Mouse (Mus musculus) mouse embryonic stem cell (cell line): ENCODE results near the gene Ipo9.

Experiments used
- in situ Hi-C, 2 experiments: fragments of 300-500 bp; cut with MboI; formaldehyde crosslinking; loops; 1 replicate in 1 of 2; 3 replicates in 1 of 2; pipeline ENCODE4 v1.14.3; 2019 to 2020; ENCODE audit warnings: low sequenced_read_pairs in 2 of 2, low pct_unique_long_range_greater_than_20kb in 1 of 2, mixed read lengths in 1 of 2; ENCODE audit not compliant: unreplicated experiment in 1 of 2

The Ipo9 gene

DNA sequence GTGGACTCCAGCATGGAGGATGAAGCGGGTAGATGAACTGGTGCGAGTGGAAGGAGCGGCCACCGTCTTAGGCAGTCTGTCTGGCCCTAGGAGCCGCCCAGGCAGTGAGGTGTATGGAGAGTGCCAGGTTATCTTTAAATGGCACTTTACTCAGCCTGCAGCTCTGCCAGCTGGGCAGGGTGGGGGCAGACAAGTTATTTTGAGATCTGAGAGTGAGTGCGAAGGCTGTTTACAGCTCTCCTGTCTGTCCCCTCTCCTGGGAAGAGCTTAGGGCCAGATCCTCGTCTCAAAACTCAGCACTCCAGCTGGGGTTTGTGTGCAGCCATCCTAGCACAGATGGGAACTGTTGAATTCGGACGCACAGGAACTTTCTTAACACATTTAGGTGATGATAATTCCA is 51.7 kb downstream of the Ipo9 start:
- in situ Hi-C loops, result no loop called here

DNA sequence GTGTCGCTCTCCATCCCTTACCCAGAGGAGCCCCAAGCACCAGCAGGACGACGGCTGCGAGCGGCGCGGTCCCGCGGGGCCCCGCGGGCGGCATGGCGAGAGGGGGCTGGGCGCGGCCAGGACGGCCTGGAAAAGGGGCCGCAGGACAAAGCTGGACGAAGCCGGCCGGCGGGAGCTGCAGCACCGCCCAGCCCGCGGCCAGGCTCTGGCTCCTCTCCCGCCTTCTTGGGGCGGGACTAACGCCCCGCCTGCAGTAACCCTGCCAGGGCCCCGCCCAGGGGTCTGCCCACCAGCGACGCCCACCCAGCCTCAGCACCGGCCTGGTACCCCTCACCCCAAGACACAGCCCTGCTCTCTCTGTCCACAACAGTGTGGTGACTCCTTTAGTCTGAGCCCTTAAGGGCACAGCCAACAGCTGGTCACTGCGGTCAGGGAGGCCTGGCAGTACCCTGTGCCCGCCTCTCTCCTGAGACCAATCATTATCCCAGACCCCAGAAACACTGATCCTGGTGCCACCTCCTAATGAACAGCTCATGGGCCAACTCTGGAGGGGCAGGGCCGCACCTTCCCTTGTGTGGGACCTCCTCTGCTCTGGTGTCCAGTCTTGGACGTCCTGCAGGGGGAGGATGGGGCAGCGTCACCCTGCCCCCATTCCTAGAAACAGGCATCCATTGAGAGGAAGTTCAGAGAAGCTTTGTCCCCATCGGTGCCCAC is 55.3 kb downstream of the Ipo9 start, which contains the start of gene Shisa4:
Gene Shisa4, minus strand, starts transcription at position 370 of the 714 bp plus-strand sequence.
- in situ Hi-C loops, result no loop called here

DNA sequence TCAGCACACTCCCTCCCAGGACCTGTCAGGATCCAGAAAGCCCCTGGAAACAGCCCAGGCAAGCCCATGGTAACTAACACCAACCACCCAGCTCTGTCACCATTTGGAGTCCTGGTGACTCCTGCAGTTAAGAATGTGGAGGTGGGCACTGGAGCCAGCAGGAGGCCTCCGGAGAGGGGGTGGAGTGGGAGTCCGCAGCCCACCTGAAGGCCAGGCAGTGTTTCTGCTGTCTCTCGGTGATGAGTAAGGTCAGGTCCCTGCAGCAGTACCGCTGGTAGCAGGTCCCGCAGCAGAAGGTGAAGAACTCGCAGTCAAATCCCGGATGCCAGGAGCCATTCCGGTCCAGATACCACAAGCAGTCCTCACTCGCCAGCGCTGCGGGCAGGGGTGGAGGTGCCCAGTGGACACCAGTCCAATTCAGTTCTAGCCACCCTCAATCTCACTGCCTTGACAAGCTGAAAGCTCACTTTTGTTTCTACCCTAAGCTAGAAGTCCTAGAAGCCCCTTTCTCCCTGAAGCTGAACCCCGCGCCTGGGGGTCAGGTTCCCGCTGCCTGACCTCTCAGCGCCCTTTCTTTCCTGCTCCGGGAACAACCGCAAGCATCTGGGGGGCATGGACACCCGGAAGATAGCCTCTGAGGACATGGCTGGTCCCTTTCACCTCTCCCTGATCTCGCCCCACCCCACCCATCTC is 56.0 kb downstream of the Ipo9 start:
- in situ Hi-C loops, result no loop called here

DNA sequence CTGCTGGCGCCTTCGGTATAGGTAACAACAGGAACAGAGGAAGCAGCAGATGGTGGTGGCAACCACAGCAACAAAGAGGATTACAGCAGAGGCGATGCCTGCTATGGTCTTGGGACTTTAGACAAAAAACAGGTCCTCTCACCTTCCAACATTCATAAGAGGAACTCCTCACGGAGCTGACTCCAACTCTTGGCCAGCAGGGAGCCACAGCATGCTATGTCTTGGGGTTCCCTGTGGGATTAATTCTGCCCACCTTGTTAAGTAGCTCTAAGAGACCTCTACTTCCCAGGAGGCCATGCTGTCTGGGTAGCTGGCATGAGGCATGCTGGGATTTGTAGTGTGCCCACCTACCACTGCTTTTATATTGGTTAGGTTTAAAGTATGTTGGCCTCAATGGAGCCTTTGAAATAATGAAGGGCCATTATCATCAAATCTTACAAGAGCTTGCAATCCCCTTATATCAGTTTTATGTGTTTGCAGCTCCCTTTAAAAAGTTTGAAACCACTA is 57.1 kb downstream of the Ipo9 start:
- in situ Hi-C loops, result no loop called here

DNA sequence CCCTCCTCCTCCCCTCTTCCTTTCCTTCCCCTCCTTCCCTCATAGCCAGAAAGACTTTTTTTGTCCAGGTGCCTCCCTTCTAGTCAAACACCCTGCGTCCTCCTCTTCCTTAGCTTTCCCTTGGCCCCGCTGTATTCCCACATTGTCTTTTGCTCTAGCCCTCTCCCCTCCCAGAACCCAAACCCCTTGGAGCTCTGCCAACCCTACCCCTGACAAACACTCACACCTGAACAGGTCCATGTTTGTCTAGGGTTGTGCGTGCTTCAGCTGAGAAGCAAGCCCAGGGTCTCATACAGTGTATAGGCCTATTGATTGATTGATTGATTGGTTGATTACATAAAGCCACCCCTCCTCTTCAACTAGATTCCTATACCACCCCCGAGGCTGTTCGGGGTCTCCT is 60.9 kb downstream of the Ipo9 start:
- in situ Hi-C loops, result loop anchor here (5.0 to 10.0 kb wide), 4 partner anchors 95 to 215 kb away; no protein-coding TSS in a partner anchor

DNA sequence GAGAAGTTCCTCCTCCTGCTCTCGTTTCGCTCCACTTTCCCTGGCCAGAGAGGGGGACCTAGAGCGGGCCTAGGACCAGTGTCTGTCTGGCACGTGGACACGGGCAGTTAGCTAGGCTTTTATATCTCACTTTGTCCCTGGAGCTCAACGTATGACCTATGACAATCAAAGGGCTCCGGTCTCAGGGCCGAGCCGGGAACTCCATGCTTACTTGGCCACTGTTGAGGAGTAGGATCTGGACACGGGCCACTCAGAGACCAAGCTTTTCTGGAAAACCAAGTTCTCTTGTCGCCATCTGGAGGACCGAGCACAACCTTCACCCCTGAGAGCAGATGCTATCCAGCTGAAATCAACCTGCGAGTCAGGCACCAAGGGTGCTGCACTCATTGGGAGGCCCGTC is 61.3 kb downstream of the Ipo9 start:
- in situ Hi-C loops, result loop anchor here (5.0 to 10.0 kb wide), 4 partner anchors 94 to 214 kb away; no protein-coding TSS in a partner anchor

DNA sequence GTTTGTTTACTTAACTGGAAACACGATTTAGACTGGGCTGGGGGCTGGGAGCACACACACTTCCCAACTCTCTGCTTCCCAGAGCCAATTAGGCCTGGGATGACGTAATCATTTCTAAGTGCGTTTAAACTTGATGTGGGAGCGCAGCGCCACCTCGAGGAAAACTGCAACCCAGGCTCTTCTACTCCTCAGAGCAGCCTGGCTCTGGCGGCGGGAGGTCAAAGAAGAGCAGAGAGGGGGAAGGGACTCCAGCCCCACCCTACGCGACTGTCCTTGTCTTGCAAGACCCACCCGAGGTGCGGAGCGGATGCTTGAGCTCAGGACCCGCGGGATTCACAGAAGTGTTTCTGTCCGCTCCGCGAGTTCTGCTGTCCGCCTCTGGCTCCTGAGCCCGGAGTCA is 62.1 kb downstream of the Ipo9 start:
- in situ Hi-C loops, result loop anchor here (5.0 to 10.0 kb wide), 4 partner anchors 93 to 213 kb away; no protein-coding TSS in a partner anchor

DNA sequence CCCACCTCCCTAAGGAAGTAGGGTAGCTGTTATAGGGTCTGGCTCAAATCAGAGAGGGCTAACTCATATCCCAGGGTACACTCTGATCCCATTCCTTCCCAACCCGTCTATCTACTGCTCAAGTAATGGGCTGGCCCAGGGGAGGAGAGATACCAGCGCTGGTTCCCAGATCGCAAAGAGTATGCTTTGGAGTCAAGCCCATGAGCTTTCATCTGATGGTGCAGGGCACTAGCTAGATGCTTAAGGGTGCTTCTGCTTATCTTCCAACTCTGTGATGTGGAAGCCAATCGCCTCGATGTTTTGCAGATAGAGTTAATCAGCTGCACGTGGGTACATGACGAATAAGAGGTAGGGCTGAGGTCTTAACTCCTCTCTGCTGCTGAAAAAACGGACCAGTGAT is 62.7 kb downstream of the Ipo9 start:
- in situ Hi-C loops, result loop anchor here (5.0 to 10.0 kb wide), 4 partner anchors 93 to 213 kb away; no protein-coding TSS in a partner anchor

DNA sequence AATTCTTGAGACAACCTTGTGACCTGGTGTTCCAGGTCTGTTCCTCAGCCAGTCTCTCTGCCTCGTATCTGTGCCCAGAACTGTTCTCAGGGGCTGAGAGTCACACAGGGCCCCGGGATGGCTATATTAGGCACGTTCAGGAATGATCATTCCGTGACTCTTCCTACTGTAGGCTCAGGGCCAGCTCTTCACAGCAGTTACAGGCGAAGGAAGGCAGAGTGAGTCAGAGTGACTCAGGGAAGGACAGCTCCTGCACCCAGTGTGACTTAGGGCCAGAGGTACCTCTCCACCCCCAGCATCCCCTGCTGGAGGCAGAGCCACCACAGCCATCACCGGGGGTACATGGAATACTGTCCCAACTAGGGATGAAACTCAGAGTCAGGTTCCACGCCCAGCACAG is 63.3 kb downstream of the Ipo9 start:
- in situ Hi-C loops, result loop anchor here (5.0 to 10.0 kb wide), 4 partner anchors 92 to 212 kb away; no protein-coding TSS in a partner anchor

DNA sequence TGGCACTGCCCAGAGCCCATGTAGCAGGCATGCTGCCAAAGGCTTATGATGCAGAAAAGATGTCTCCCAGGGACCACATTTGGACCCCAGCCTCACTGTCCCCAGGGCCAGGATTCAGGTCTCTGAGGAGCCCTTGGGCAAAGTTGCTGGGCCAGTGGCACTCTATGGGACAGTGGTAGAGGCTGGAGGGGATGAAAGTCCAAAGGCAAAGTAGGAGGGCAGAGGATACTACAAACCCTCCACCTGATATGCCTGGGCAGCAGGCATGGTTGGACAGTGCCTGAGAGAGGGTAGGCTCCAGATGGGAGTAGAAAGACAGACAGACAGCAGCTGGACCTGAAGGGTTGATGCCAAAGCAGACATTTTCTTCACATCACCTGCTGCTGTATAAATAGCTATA is 63.9 kb downstream of the Ipo9 start:
- in situ Hi-C loops, result loop anchor here (5.0 to 10.0 kb wide), 4 partner anchors 92 to 212 kb away; no protein-coding TSS in a partner anchor

DNA sequence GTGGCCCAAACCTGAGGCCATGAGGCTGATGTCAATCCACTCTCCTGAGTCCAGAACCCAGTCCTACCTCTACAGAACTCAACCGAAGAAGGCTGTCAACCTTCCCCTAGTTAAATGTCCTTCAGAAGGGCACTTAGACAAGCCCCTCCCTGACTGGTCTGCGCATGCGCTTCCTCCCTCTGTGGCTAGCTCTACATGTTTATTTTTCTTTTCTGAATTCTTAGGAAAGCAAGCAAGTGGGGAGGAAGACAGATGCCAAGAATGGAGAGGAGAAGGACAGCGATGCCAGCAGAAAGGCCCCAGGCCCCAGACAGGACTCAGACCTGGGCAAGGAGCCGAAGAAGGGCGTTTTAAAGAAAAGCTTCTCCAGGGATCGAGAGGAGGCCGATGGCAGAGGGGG is 66.9 kb downstream of the Ipo9 start:
- in situ Hi-C loops, result loop anchor here (10.0 kb wide), 3 partner anchors 89 to 209 kb away; no protein-coding TSS in a partner anchor

DNA sequence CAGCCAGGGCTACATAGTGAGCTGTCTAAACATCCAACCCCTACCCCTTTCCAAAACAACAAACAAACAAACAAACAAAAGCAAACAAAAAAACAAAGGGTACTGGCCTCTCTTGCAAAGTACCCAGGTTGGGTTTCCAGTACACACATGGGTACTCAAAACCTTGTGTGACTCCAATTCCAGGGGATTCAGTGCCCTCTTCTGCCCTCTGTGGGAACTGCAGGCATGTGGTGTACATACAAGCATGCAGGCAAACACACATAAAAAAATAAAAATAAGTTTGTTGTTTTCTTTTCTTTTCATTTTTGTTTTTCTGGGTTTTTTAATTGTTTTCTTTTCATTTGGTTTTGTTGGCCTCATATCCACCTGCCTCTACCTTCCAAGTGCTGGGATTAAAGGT is 68.2 kb downstream of the Ipo9 start:
- in situ Hi-C loops, result loop anchor here (10.0 kb wide), 3 partner anchors 87 to 207 kb away; no protein-coding TSS in a partner anchor

DNA sequence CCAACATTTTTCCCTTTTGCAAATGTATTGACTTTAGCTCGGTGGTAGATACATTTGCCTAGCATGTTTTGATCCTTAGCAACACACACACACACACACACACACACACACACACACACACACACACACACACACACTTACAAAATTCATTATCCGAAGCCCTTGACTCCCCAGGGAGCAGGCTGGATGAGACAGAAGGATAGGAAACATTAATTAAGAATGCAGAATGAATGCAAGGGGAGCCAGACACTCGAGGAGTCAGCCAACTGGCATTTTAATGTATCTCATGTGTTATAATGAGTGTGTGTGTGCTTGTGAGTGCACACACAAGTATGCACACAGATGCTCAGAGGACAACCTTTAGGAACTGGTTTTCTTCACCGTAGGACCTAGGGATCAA is 68.8 kb downstream of the Ipo9 start:
- in situ Hi-C loops, result loop anchor here (10.0 kb wide), 3 partner anchors 87 to 207 kb away; no protein-coding TSS in a partner anchor

DNA sequence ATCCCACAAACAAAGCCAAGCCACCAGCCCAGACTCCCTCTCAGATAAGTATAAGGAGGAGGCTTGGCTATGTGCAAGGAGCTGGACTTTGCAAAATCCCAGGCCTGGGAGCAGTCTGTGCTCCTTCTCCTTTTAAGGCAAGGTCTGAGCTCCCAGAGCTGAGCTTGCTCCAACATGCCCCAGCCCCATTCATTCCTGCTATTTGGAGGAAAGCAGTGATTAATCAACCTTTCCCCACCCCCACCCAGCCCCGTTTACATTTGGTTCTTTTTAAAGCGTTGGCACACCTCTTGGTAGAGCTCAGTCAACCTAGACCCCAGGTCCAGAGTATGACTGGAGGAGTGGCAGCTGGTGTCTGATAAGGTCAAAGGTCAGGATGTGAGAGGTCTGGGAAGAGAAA is 71.2 kb downstream of the Ipo9 start:
- in situ Hi-C loops, result no loop called here

DNA sequence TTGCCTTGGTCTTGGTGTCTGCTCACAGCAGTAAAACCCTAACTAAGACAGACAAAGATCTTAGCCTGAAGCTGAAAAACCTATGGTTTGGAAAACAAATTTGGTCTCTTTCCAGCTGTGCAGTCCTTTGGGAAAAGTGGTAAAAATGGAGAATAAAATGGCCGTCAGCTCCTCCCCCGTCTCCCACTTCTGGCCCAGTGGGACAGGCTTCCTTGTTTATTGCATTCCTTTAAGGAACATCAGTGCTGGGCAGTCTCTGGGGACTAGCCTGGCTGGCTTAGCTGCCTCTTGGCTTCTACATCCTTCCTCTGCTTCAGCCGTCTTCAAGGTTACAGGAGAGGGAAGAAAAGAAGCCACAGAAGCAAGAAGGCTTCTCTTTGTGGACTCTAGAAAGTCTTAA is 78.3 kb downstream of the Ipo9 start:
- in situ Hi-C loops, result no loop called here

DNA sequence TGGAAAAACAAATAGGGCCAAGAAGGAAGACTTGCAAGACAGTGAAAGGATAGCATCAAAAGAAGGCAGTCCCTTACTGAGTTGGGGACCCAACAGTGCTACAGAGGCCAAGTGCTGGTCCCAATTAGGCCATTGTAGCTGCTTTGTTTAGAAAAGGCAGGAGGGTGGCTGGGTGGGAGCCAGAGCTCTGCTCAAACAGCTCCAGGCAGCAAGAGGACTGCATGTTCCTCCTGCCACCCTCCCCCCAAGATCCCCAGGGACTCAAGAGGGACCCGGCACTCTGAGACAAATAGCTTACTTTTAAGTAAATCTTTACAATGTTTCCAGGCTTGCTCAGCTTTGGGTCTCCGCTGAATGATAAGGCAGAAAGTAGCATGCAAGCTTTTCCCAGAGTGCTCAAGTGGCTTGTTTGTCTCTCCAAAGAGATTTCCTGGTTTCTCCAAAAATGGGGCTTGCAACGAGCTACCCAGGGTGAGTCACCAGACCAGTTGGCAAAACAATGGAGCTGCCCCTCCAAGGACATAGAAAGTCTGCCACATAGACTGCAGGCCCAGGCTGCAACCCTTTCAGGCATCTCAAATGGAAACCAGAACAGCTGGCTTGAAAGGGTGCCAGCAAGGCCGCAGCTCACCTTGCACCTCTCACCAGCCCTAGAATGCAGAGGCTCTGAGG is 82.7 kb downstream of the Ipo9 start:
- in situ Hi-C loops, result no loop called here

DNA sequence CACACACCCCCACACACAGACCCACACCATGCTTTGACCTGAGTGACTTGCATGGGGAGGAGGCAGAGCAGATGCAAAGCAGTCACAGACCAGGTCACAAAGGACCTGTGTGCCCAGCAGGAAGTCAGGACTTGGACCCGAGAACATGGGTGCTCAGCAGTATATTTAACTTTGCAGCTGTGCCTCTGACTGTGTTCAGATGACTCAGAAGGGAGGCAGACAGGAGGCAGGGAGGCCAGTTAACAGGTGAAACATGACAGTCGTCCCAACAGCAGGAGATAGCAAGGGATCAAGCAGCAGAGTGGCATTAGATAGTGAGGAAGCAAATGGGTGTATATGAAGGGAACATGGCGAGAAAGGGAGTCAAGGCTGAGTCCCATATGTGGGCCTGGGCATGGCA is 83.4 kb downstream of the Ipo9 start:
- in situ Hi-C loops, result no loop called here

DNA sequence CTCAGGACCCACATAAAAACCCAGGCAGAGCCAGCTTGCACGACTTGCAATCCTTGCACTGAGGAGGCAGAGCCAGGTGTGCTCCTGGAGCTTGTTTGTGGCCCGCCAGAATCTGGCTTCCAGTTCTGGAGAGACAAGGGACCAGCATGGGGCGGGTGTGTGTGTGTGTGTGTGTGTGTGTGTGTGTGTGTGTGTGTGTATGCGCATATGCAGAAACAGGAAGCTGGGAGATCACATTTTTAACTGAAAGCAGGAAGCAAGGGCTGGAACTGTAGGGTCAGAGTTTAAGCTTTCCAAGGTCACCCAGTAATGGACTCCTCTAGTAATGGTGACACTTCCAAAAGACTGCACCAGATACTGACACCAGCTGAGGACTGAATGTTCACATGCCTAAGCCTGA is 86.3 kb downstream of the Ipo9 start:
- in situ Hi-C loops, result no loop called here

DNA sequence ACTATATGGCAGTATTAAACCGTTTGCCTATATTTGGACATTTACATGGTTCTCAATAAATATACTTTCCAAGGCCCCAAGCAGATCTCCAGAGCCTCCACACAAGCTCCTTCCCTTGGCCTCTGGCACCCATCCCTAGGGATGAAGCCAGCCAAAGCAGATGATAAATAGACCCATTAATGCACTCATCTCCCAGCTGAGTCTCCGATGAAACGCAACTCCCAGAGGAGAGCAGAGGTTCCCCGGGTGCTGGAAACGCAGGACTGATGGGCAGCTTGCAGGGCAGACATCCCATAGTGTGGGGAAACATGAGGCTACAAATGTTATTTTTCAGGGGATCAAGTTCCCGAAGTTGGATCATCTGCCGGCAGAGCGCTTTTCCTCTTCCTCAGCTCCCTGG is 88.4 kb downstream of the Ipo9 start:
- in situ Hi-C loops, result no loop called here
